Mouse (Mus musculus) right cerebral cortex, adult 2 months (tissue): ENCODE results near the gene Folh1.
"Not testable (repeated sequence)": the region's sequence is repeated elsewhere in the genome, so short reads cannot be mapped to it uniquely, and the experiment has no call there.

Experiments
- DNase-seq, 2 experiments: peaks; one replicate each; pipeline ENCODE4 v3.0.0; 2021 to 2022; ENCODE audit warnings: low spot score in 2 of 2

Folh1 gene

DNA sequence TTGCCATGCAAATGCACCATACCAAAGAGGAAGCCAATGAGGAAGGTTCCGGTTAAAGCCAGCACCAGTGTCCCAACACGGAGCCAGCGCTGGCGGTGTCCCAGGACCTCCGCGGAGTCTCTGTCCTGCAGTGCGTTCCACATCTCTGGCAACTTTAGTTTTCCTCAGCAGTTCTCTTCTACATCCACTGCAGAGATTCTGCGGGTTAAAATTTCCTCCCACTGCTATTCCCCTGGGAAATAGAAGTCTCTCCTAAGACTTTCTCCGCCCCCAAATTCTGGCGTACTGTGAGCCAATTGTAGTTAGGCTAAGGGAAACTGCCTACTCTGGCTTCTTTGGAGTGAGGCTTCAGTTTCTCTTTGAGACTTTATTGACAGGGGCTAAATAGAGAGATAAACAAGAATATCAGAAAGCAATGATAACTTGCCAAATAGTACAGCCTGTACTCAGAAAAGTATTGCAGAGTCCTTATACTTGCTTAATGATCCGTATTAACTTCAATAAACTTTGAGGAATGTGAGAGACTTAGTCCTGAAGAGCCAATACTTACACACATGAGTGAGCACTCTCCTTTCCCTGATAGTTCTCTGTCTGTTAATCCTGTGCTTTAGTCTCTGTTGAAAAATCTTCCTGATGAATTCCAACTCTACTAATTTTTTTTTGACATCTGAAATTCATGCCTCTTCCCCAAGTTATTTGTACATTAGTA lies at the start of gene Folh1:
Folh1 (minus strand) TSS at position 327 of the 709 bp plus-strand sequence.
- peak; percentile 6 to 21 for DNase-seq

DNA sequence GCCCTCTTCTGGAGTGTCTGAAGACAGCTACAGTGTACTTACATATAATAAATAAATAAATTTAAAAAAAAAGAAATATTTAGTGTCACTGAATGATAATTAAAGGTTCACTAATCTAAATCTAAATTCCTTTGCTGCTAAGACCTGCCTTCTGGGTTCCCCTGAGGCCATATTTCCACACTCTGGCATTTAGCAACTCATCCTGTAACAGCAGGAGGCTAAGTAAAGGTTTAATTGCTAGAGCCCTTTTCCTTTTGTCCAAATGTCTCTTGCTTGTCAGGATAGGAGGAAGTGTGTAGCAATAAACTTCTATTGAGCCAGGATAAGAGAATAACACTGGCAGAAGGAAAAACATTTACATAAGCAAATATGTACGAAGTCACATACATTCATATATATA lies 40.7 kb upstream of the Folh1 start:
- no peak for DNase-seq

DNA sequence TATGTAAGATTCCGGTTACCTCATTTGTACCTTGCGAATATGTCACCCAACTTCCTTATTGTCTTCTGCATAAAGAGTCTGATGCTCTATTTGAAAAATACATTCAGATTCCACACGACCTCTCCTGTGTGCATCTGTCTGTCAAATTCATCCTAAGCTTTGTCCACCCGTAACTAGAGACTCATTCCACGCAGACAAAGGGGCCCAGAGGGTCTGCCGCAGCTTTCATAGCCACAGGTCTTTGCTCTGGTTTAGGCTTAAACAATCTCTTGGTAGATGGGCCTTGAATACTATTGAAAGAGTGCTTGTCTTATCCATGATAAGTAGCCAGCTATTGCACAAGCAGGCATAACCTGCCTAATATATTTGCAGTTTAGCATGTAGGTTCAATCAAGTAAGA lies 40.0 kb upstream of the Folh1 start:
- not testable (repeated sequence) for DNase-seq

DNA sequence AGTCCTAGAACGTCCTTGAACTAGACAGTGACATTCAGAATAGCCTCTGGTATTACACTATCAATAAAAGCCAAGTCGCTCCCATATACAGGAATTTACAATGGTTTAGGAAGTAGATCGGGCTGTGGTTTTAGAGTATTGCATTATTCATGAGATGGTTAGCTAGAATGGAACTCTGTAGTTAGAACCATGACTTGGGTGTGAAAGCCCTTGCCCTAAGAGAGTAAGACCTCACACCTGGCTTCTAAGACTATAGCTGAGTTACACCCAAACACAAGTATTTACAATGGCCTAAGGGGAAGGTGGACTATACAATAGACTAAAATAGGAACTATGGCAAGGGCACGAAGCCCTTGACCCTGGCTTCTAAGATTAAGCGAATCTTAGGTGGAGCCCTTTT lies 39.5 kb upstream of the Folh1 start:
- DNase-seq = not testable (repeated sequence)

DNA sequence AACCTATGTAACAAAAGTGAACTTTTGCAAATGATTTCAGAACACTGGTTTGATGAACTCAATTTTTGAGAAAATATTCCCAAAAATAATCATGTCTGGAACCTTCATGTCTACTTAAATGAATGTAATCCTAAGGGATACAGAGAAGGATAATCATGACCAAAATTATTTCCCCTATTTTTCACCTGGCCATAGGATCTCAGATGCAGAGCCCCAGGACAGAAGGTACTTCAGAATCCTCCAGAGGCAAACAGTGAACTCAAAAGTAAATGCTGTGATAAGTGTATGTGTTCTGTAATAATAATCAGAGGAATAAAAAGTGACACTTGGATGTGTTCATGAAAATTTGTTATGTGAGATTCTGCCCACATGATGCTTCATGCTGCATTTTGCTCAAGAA lies 19.0 kb upstream of the Folh1 start, which contains the start of gene Vmn2r77:
Vmn2r77 (plus strand) TSS at position 301 of the 400 bp plus-strand sequence.
- no peak for DNase-seq

DNA sequence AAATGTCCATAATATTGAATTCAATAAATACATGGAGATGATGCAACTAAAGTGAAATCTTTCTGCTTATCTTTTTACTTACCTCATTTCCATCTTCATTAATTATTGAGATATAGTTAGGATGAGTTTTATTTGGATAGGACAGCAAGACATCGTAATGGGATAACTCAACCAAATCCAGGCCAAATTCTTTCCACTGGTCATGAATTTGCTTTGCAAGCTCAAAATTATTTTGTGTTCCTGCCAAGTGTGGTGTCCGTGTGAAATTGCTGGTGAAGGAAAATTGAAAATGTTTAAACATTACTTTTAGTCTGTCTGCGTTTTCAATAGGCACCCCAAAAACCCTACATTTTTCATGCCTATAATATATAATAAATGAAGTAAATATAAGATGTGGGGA lies 4.1 kb downstream of the Folh1 start:
- no peak for DNase-seq

DNA sequence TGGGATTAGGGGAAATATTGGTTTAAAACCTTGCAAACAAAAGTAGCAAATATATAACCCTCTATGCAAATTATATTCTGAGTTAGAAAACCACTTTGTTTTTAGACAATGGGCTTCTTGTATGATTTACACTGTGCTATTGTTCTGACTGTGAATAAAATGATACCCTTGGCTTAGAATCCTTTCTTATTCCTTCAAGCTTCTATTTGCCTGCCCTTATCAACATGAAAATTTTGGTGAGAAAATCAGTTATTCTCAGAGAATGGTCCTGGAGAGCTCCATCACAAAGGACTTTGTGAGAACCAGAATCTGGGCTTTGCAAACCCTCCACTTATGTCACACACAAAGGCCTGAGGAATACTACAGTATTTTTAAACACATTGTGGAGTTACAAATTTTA lies 11.1 kb downstream of the Folh1 start:
- no peak for DNase-seq

DNA sequence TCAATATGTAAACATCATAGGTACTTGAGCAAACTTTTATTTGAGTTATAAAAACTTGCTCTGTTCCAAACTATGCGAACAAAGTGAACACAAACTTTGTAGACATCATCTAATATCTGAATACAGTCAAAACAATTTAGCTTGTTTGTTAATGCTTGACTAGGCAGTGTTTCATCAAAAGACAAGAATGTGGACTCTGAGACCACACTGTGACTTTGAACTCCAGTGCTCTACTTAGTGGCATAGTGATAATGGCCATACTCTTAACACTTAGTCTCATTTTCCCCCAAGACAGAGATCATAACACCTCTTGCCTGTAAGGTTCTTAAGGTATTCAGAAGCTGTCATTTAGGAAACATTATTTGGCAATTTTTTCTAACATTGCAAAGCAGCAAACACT lies 15.0 kb downstream of the Folh1 start:
- no peak for DNase-seq

DNA sequence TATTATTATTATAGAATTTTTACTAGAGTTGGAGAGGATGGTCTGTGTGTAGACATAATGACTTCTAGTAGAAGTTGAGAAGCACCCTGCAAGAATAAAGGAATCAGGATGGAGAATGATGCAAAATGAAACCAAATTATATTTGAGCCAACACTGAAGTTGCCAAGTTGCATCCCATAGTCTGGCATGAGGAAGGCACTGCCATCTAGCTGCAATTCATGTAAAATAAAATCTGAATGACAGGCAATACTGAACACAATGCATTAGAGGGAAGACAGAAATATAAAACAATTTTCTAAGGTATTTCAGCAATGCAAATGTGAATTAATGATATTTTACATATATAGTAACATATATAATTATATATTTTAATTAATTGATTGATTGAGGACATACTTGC lies 50.7 kb downstream of the Folh1 start:
- DNase-seq = no peak

DNA sequence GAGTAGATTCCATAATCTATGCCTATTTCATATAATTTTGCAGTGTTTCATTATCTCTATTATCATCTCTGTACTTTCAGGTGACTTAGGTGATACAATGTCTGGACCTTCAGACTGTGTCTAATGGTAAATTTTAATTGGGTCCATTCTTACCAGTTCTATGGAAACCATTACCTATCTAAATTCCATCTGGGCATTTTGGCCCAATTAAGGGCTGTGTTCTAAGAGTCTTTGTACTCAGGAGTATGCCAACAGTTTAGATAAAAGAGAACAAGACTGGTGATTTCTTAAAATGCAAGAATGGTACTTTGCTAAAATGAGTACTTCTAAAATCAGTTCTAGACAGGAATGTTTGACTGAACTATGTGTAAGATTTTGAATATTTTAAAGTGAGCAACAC lies 87.7 kb downstream of the Folh1 start, which contains the start of gene Olfr292:
Olfr292 (plus strand) TSS at position 301 of the 400 bp plus-strand sequence.
- DNase-seq = no peak
